Mouse (Mus musculus) liver, postnatal 0 days (tissue): ENCODE measurements at regions not wholly inside any gene's neighbourhood (a gene's known extent, or its start where the extent isn't known, plus 50 kb on each side); places are given as distances from the start of the nearest gene placed in this dataset.

Experiments
- CTCF ChIP-seq: sonication (generic); IDR thresholded peaks from 2 replicates; pipeline ENCODE4 v1.5.1; 2016; ENCODE audit warnings: antibody characterized with exemption, low read depth
- EP300 ChIP-seq: IDR thresholded peaks from 2 replicates; pipeline ENCODE4 v1.6.1; 2016; ENCODE audit warnings: antibody characterized with exemption, low read depth, mild to moderate bottlenecking

DNA sequence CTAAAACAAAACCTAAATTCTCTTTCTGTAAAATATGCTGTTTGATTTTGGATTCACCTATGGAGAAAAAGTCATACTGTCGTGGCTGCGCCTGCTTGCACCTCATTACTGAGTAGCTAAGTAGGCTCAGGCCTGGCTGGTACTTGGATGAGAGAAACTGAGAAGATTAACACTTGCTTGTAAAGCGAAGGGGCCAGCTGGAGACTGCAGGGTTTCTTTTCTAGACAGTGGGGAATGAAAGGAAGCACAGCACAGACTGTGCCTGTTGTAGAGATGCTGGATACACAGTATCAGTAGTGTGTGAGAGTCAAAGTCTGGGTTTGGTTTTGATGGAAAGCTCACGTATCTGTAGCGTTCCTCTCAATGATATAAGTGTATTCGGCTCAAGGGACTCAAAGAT, 123.5 kb downstream of the Ackr3 start:
- TF ChIP-seq CTCF (no peak), EP300 (no peak)
